Mouse (Mus musculus) megakaryocyte-erythroid progenitor cell, adult 5-6 weeks (primary cell): ENCODE data around the gene Prrt4. TPM values are rescaled to one million over a fixed set of nuclear protein-coding genes. Genes with fewer than 3 reads are reported as not detected.
A peak's percentile ranks its signal among the peaks of the same experiment; 100 is the strongest.
"Not testable (repeated sequence)": the region's sequence is repeated elsewhere in the genome, so short reads cannot be mapped to it uniquely, and the experiment has no call there.

ENCODE experiments used
- ATAC-seq: replicated peaks from 2 replicates; pipeline ENCODE4 v1.8.0; 2016; ENCODE audit warnings: mild to moderate bottlenecking, inconsistent platforms; ENCODE audit not compliant: severe bottlenecking, poor library complexity, low FRiP score, low TSS enrichment
- total RNA-seq, 2 experiments: library from RNA; stranded (forward) in 1 of 2; stranded (reverse) in 1 of 2; fragments of 200-1000, 215-1000 nt in 1 of 2; fragments of >200 nt in 1 of 2; fragmentation: Nextera tagmentation in 1 of 2; gene quantifications; 2 replicates each; pipeline ENCODE4 v1.2.3; 2014 to 2017

Prrt4 gene
- total RNA-seq, 2 experiments from 2014 or later: not detected

DNA sequence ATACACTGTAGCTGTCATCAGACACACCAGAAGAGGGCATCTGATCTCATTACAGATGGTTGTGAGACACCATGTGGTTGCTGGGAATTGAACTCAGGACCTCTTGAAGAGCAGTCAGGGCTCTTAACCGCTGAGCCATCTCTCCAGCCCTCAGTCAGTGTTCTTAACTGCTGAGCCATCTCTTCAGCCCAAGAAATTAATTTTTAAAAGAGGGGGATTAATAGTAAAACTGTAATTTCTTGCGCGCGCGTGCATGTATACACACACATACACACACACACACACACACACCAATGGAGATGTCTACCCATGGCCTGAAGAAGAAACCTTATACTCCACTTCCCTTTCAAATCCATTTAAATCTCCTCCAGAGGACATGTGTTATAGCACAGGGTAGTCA, 18.1 kb downstream of the Prrt4 start:
- not testable (repeated sequence) for ATAC-seq

DNA sequence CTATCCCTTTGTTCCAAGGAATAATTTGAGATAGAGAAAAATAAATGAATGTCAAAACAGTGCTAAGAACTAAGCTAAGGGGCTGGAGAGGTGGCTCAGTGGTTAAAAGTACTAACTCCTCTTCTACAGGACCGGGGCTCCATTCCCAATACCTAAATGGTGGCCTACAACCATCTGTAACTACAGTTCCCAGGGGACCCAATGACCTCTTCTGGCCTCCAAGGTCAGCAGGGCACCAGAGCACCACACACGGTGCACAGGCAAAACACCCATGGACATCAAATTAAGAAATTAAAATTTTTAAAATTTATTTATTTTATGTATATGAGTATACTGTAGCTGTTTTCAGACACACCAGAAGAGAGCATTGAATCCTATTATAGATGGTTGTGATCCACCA, 18.6 kb downstream of the Prrt4 start:
- no peak for ATAC-seq

DNA sequence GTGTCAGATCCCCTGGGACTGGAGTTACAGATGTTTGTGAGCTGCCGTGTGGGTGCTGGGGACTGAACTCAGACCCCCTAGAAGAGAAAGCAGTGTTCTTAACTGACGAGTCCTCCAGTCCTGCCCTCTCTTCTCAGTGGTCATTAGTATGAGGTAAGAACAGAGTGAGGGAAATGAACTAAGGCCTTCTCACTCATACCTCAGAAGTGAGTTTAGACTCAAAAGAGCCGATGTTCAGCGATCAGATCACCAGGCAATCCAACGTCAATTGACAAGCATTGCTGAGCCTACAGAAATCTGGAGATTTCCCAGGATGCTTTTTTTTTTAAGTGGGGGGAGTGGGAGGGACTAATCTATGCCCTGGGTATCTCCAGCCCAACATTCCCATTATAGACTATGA, 23.1 kb downstream of the Prrt4 start:
- ATAC-seq: no peak

DNA sequence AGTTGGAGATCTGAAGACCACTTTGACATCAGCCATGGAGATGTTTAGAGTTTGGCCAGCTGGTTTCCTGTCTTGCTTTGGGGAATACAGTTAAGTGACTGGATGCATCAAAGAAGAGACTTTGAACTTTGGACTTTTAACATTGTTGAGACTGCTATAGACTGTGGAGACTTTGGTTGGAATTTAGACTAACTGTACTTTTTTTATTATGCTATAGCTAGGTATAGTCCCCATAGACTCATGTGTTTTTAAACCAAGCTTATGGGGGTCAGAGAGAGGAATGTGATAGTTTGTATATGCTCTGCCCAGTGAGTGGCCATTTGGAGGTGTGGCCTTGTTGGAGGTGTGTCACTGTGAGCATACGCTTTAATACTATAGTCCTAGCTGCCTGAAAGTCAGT, 29.4 kb downstream of the Prrt4 start:
- ATAC-seq: no peak

DNA sequence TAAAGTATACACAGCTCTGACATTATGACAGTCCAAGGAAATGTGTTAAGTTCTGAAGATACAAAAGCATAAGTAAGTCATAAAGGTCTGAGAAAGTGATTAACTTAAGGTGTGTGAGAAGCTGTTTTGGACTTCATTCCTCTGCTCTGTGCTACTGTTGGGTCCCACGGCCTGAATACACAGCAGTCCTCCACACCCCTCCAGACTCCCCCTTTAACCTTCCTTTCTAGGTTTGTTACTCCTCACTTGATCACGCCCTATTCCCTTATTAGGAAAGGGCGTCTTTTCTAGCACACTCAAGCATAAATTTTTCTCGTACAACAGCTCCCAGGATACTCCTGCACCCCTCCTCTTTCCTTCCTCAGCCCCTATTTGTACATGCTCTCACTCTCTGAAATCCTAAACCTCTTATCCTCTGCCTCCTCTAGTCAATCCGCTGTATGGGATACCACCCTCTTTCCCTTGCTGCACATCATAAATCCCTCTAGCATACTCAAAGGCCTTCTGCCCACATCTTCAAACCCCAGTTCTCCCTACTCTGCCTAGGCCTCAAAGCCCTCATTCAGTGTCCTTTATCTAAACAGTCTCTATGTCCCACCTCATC, 31.9 kb downstream of the Prrt4 start:
- no peak for ATAC-seq

DNA sequence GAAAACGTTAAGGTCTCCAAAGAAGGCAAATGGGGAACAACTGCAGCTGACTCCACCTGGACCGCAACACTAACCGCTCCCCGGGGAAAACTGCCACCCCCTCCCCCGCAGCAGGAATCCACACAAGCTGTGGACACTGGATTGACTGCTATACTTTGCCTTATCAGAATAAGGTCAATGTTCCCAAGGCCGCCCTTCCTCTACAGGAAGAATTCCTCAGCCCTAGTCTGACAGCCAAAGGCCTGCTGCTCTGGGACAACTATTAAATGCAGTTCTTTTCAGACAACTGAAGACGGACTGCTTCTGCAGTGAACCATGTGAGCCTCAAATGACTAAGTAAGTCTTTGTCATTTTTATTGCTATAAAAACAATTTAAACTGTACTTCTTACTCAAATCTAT, 32.7 kb downstream of the Prrt4 start:
- no peak for ATAC-seq

DNA sequence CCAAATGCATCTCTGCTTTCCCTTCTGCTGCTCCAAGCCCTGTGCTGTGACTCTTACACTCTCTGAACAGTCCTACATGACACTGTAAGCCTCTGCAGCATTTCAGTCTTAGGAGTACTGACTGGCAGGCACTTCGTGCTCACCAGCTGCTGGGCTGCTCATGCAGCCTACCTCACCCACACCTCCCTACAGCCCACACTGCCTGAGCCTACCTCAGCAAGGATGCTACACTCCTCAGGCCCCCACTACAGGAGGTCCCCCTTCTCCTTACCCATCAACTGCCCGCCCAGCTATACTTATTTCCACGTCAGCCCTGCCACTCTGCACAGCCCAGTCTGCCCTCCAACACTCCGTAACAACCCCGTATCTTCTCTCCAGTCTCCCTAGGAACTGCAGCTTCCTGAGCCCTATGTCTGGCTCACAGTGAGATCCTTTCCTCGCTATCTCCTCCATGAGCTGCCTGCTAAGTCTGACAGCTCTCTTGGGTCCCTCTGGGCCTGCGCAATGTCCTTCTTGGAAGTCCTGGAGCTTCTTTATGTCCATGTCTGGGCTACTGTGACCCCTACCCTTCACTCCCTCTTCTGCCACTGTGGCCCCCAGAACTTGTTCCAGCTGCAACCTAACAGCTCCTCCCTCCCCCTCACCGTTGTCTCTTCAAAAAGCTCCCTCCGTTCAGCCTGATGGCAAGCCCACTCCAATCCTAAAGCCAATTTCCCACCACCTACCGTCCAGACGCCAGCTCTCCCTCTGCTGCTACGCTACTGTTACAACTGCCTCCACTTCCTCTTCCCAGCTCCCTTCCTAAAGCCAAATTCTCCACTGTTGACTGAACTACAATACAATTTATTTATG, 33.7 kb downstream of the Prrt4 start:
- ATAC-seq: no peak

DNA sequence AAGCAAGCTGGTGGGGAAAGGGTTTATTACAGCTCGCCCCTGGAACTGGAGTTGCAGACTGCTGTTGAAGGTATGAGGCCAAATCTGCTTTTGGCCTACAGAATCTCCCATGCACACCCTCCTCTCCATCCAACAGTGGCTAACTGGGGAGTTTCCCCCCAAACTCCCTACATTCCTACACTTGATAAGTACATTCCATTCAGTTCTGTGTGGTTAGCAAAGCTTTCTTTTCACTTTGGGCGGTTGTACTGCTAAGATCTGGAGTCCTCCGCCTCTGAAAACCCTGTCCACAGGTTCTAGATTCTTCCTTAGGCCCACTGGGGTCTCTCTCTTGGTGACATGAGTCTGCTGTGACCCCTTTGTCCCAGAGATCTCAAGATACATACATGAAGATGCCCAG, 34.4 kb downstream of the Prrt4 start:
- ATAC-seq: no peak

DNA sequence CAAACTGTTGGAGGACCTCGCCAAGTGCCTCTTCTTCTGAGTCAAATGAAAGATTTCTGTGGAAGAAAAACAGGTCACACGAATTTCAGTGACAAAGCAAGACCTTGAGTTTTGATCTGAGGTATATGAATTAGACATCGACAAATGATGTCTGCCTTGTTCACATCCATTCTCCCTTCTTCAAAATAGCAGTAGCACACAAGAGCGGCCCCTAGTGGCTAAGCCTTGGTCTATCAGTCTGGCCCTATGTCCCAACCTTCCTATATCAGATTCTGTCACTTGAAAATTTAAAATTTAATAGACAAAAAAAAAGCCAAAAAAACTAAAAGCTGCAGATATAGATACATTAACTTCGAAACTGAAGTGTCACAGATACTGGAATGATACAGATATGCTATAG, 35.8 kb downstream of the Prrt4 start:
- 0 out of 2 replicates have a peak, but pooled peaks have one; percentile 61 for ATAC-seq

DNA sequence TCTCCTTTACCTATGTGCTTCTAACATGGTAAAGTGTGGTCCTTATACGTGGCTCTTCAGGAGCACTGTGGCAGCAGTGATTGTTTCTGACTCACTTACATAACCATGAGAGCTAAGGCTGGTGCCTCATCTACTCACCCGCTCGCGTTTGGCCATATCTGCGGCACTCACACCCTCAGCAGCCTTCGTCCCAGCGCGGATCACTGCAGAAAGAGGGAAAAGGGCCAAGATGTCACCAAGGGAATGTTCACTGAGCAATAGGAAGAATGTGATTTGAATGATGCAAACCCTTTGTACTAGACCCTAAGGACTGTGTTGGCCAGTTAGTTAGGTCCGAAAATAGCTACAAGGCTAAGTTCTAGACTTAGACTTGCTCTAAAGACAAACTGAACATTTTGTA, 41.9 kb downstream of the Prrt4 start:
- no peak for ATAC-seq

DNA sequence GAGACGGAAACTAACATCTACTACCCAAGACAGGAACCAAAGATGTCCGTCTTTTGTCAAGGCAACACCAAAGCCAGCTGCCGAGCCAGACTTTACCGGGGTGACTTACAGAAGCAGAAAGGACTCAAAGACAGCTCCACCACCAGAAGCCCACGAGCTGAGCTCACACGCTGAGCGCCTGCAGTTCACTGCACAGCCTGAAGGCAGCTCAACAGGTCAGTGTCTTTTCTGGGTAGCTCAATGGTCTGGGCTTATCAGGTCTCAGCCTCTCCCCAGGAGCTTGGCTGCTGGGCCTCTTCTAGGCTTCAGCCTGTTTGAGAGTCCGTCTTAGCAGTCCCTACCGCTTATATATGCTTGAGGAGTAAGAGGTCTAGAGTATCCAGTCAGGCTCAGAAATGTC, 46.3 kb downstream of the Prrt4 start:
- peak; percentile 67; the same call in 1 of the 2 replicates for ATAC-seq

DNA sequence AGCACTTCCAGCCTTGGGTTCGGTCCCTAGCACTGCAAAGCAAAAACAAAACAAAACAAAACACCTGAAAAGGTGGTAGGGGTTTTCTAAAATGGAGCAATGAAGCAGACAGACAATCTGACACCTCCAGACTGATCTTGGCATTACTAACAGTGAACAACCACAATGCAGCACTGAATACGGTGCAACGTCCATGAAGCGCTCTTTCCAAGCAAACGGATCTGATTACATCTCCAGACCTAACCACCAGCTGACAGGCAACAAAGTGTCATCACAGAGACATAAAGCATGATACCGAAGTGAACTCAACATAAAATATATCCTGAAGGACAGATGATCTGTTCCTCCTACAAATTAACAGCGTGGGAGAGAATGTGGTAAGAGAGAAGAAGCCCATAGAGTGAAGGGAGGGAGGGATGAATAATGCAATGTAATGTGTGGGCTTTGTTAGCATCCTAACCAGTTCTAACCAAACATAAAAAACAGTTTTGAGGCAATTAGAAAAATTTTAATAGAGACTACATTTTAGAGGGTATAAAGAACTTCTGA, 52.4 kb downstream of the Prrt4 start:
- ATAC-seq: no peak

DNA sequence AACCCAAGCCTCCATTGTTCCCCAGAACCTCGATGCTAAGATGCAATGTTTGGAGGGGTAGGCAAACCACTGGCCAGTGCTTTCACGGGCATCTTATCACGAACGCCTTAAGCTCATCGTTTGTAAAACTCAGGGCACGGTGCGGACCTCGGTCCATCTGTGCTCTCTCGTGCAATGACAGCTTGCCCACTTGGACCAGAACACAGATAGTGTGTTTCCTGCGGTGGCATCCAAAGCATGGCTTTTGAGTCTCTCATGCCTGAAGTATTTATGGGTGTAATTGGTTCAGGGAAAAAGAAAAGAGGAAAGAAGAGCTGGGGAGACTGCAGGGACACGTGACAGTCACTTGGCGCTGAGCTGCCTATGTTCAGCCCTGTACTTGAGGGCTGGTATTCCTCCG, 59.4 kb downstream of the Prrt4 start:
- ATAC-seq: no peak

Other genes with a start within 250 kb of the Prrt4 start
- gene Lep, start 119.4 kb downstream of the Prrt4 start, total RNA-seq (2014; fragmentation: Nextera tagmentation): not detected in 2 replicates
- not detected in 2 replicates for gene Lep, start 119.4 kb downstream of the Prrt4 start, total RNA-seq (2017)
- gene Rbm28, start 14.6 kb downstream of the Prrt4 start, total RNA-seq (2014; fragmentation: Nextera tagmentation): 70.5 and 81.2 TPM in 2 replicates
- 63.8 and 71.0 TPM in 2 replicates for gene Rbm28, start 14.6 kb downstream of the Prrt4 start, total RNA-seq (2017)
- 35.5 and 56.9 TPM in 2 replicates for gene Impdh1, start 36.8 kb upstream of the Prrt4 start, total RNA-seq (2014; fragmentation: Nextera tagmentation)
- gene Impdh1, start 36.8 kb upstream of the Prrt4 start, total RNA-seq (2017): 16.8 and 19.5 TPM in 2 replicates
- gene Hilpda, start 92.9 kb upstream of the Prrt4 start, total RNA-seq (2014; fragmentation: Nextera tagmentation): 13.4 and 16.4 TPM in 2 replicates
- gene Hilpda, start 92.9 kb upstream of the Prrt4 start, total RNA-seq (2017): 6.9 and 13.5 TPM in 2 replicates
- 8.3 TPM in 1 of 2 replicates, not detected in the other for gene Fam71f2, start 100.0 kb upstream of the Prrt4 start, total RNA-seq (2014; fragmentation: Nextera tagmentation)
- not detected in 2 replicates for gene Fam71f2, start 100.0 kb upstream of the Prrt4 start, total RNA-seq (2017)
- not detected in 2 replicates for gene Fam71f1, start 139.6 kb upstream of the Prrt4 start, total RNA-seq (2014; fragmentation: Nextera tagmentation)
- gene Fam71f1, start 139.6 kb upstream of the Prrt4 start, total RNA-seq (2017): not detected in 2 replicates
- 46.1 and 46.8 TPM in 2 replicates for gene Calu, start 168.5 kb upstream of the Prrt4 start, total RNA-seq (2014; fragmentation: Nextera tagmentation)
- gene Calu, start 168.5 kb upstream of the Prrt4 start, total RNA-seq (2017): 157 and 164 TPM in 2 replicates
- not detected in 2 replicates for gene Opn1sw, start 208.9 kb upstream of the Prrt4 start, total RNA-seq (2014; fragmentation: Nextera tagmentation)
- gene Opn1sw, start 208.9 kb upstream of the Prrt4 start, total RNA-seq (2017): not detected in 2 replicates
- not detected in 2 replicates for gene Ccdc136, start 216.7 kb upstream of the Prrt4 start, total RNA-seq (2014; fragmentation: Nextera tagmentation)
- not detected in 2 replicates for gene Ccdc136, start 216.7 kb upstream of the Prrt4 start, total RNA-seq (2017)